Mouse (Mus musculus): ENCODE results near the gene Fas.

The Fas gene

GRCm38 (mm10) chr19:34369551-34369950, 79.1 kb downstream of the Fas start:
- no peak for DNase-seq (ENCODE audit: low spot score)

- no peak for DNase-seq (ENCODE audit: low spot score)
Measured at GRCm38 (mm10) chr19:34370397-34370796, 79.9 kb downstream of the Fas start.

All from testis, postnatal 14 days (tissue).